Mouse (Mus musculus) E14TG2a.4 (cell line): Measurements from ENCODE around the gene Gsg1l.

ENCODE experiments used
- H3K27me3 ChIP-seq: 2 replicates; pipeline ENCODE4 v1.6.1; 2014; ENCODE audit warnings: low read length, control low read depth; ENCODE audit not compliant: insufficient read depth
- H3K36me3 ChIP-seq: 2 replicates; pipeline ENCODE4 v1.6.1; 2014; ENCODE audit warnings: low read length, control low read depth; ENCODE audit not compliant: insufficient read depth
- H3K4me1 ChIP-seq: replicated peaks from 2 replicates; pipeline ENCODE4 v1.6.1; 2014; ENCODE audit warnings: low read depth, low read length, control low read depth
- H3K4me3 ChIP-seq: replicated peaks from 2 replicates; pipeline ENCODE4 v1.5.1; 2014; ENCODE audit warnings: mild to moderate bottlenecking, low read length
- H3K9me3 ChIP-seq: 2 replicates; pipeline ENCODE4 v1.6.1; 2014; ENCODE audit warnings: low read length, control low read depth
- CTCF ChIP-seq: conservative IDR thresholded peaks from 2 replicates; pipeline ENCODE4 v1.5.1; 2014; ENCODE audit warnings: low read length
- NANOG ChIP-seq: IDR thresholded peaks from 2 replicates; pipeline ENCODE4 v1.6.1; 2014; ENCODE audit warnings: borderline replicate concordance, low read length, mixed read lengths
- POU5F1 ChIP-seq: IDR thresholded peaks from 2 replicates; pipeline ENCODE4 v1.6.1; 2014; ENCODE audit warnings: low read length, borderline replicate concordance

Gene Gsg1l

GRCm38 (mm10) chr7:125954356-125954878, 127.8 kb downstream of the Gsg1l start:
- no peak overlapping the region for H3K4me3 ChIP-seq
- no peaks in the 10 kb centered on the region for H3K36me3 ChIP-seq
- peaks cover 26% of the 10 kb centered on the region for H3K4me1 ChIP-seq
- H3K27me3 ChIP-seq = peaks cover 33% of the 10 kb centered on the region
- 0 out of 2 replicates have a peak, but pooled peaks cover 3% of the 10 kb centered on the region for H3K9me3 ChIP-seq
- TF ChIP-seq POU5F1 (no peak), NANOG (no peak), CTCF (no peak)

DNA sequence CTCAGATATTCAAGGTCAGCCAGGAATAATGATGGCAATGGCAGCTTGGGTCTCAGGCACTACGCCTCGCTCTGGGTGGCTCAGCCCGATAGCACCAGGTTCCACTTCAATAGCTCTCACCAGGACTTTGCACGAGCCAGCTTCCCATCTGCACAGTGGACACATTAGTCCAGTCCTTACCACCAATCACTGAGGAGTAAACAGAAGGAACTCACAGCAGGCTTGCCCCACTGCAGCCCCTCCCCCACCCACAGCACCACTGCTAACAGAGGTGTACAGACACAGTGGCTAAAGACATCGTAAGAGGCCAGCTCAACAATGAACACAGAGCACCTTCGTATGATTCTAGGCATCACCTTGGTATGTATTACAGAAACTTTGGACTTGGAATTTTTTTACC, 128.4 kb downstream of the Gsg1l start:
- Histone ChIP-seq H3K4me1 (peaks cover 21% of the 10 kb centered on the region), H3K27me3 (peaks cover 28% of the 10 kb centered on the region), H3K9me3 (0 out of 2 replicates have a peak, but pooled peaks cover 3% of the 10 kb centered on the region), H3K4me3 (no peak overlapping the region), H3K36me3 (no peaks in the 10 kb centered on the region)
- TF ChIP-seq CTCF = no peak
- TF ChIP-seq POU5F1 = no peak
- TF ChIP-seq NANOG = no peak

DNA sequence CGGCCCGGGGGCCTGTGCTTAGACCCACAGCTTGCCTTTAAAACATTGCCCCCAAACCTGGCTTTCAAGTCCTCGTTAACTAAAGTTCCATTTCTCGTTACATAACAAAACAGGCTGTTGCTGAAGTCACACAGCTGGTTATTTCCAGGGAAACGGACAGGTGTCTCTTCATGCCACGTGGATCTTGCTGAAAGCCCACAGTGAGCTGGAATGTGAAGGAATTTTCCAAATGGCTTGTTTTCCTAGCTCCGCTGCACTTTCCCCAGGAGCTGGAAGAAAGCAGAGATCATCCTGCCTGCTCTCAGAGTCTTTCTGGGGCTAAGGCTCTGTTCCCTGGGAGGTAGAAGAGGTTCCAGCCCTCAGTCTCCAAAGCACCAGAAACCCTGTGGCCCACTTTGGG, 130.3 kb downstream of the Gsg1l start:
- no peaks in the 10 kb centered on the region for H3K36me3 ChIP-seq

DNA sequence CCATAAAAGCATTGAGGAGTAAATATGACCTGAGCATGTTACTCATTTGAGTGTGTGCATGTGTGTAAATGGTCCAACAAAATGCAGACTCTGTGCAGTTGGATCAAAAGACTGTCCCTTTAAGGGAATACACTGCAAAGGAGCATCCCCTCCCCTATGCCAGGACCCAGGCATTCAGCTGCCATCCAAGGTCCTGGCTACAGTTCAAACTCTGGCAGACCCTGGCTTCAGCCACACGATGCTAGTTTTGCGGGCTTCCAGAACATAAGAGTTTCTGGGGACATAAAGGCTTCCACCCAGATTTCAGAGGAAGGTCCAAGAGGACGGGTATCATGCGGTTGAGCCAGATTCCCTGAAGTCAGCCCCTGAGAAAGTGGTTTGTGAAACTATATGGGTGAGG, 133.2 kb downstream of the Gsg1l start:
- TF ChIP-seq NANOG (no peak), POU5F1 (no peak), CTCF (no peak)
- Histone ChIP-seq H3K27me3 (peaks cover 9% of the 10 kb centered on the region; the same call in 1 of the 2 replicates), H3K36me3 (no peaks in the 10 kb centered on the region), H3K4me1 (peaks cover 6% of the 10 kb centered on the region), H3K9me3 (0 out of 2 replicates have a peak, but pooled peaks cover 3% of the 10 kb centered on the region), H3K4me3 (no peak overlapping the region)

More for the DNA sequence above, 130.3 kb downstream of the Gsg1l start:
- Histone ChIP-seq H3K4me1 (peaks cover 21% of the 10 kb centered on the region), H3K9me3 (0 out of 2 replicates have a peak, but pooled peaks cover 3% of the 10 kb centered on the region), H3K4me3 (no peak overlapping the region), H3K27me3 (peaks cover 9% of the 10 kb centered on the region; the same call in 1 of the 2 replicates)
- TF ChIP-seq POU5F1 = no peak
- TF ChIP-seq NANOG = no peak
- TF ChIP-seq CTCF = no peak

- H3K4me3 ChIP-seq = no peak overlapping the region
- H3K27me3 ChIP-seq = 0 out of 2 replicates have a peak, but pooled peaks cover 2% of the 10 kb centered on the region
- H3K9me3 ChIP-seq = no peaks in the 10 kb centered on the region
- TF ChIP-seq POU5F1 = no peak
- TF ChIP-seq NANOG = no peak
- no peak for TF ChIP-seq CTCF
- H3K36me3 ChIP-seq = no peaks in the 10 kb centered on the region
- H3K4me1 ChIP-seq = no peaks in the 10 kb centered on the region
These were observed 136.3 kb downstream of the Gsg1l start for GRCm38 (mm10) chr7:125945915-125946314.

GRCm38 (mm10) chr7:125944631-125945030, 137.6 kb downstream of the Gsg1l start:
- Histone ChIP-seq H3K4me1 (no peaks in the 10 kb centered on the region), H3K36me3 (no peaks in the 10 kb centered on the region)

DNA sequence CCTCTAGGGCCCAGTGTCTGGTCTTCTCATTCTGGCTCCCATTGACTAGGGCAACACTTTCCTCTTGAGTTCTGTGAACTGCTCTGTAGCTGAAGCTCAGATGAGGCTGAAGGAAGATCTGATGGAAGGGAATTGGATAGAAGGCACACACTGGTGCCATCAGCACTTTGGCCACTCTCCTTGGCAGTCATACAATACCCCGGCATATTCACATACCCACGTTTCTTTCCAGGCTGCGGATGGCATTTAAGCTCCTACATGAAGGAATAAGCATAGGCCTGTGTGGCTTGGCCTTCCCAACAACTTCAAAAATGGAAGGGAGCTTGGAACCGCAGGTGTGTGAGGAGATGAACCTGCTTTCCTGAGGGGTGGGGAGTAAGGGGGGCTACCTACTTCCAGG, 138.7 kb downstream of the Gsg1l start:
- H3K4me3 ChIP-seq = no peak overlapping the region
- no peaks in the 10 kb centered on the region for H3K27me3 ChIP-seq
- H3K36me3 ChIP-seq = no peaks in the 10 kb centered on the region
- H3K9me3 ChIP-seq = no peaks in the 10 kb centered on the region
- no peak for TF ChIP-seq POU5F1
- TF ChIP-seq NANOG = no peak
- no peak; the same call in 1 of the 2 replicates for TF ChIP-seq CTCF
- no peaks in the 10 kb centered on the region for H3K4me1 ChIP-seq

More at GRCm38 (mm10) chr7:125944631-125945030, 137.6 kb downstream of the Gsg1l start:
- H3K4me3 ChIP-seq = no peak overlapping the region
- TF ChIP-seq NANOG = no peak
- H3K27me3 ChIP-seq = 0 out of 2 replicates have a peak, but pooled peaks cover 2% of the 10 kb centered on the region
- H3K9me3 ChIP-seq = no peaks in the 10 kb centered on the region

GRCm38 (mm10) chr7:125942365-125943090, 139.7 kb downstream of the Gsg1l start:
- H3K27me3 ChIP-seq = no peaks in the 10 kb centered on the region
- H3K9me3 ChIP-seq = no peaks in the 10 kb centered on the region
- H3K4me3 ChIP-seq = no peak overlapping the region
- H3K36me3 ChIP-seq = no peaks in the 10 kb centered on the region
- TF ChIP-seq NANOG (no peak), POU5F1 (no peak), CTCF (no peak)
- H3K4me1 ChIP-seq = no peaks in the 10 kb centered on the region

GRCm38 (mm10) chr7:125934319-125934718, 147.9 kb downstream of the Gsg1l start:
- Histone ChIP-seq H3K4me3 (no peak overlapping the region), H3K27me3 (peaks cover 16% of the 10 kb centered on the region), H3K4me1 (peaks cover 9% of the 10 kb centered on the region; the same call in 1 of the 2 replicates), H3K36me3 (no peaks in the 10 kb centered on the region), H3K9me3 (no peaks in the 10 kb centered on the region)
- TF ChIP-seq NANOG = no peak
- no peak for TF ChIP-seq POU5F1
- TF ChIP-seq CTCF = no peak
